Mouse (Mus musculus) hindbrain, postnatal 0 days (tissue): ENCODE results near the gene Zbtb48. TPM values are rescaled to one million over a fixed set of nuclear protein-coding genes. Genes with fewer than 3 reads are reported as not detected.
A peak's percentile ranks its signal among the peaks of the same experiment; 100 is the strongest.

ENCODE experiments used
- ATAC-seq: fragments of 200-750 bp; cut with Nextera tagmentation; 2 replicates; pipeline ENCODE4 v1.8.0; 2017; ENCODE audit warnings: mild to moderate bottlenecking, moderate TSS enrichment, moderate library complexity
- DNase-seq: peaks from one replicate; pipeline ENCODE4 v3.0.0-alpha.2; 2015; ENCODE audit warnings: low spot score
- H3K27ac ChIP-seq: fragments of 300-500 bp; sonication (generic); 2 replicates; pipeline ENCODE4 v1.5.1; 2014; ENCODE audit warnings: mild to moderate bottlenecking
- H3K27me3 ChIP-seq: fragments of 300-500 bp; sonication (generic); 2 replicates; pipeline ENCODE4 v1.6.1; 2014; ENCODE audit warnings: low read length, mixed read lengths; ENCODE audit not compliant: insufficient read depth
- H3K36me3 ChIP-seq: fragments of 300-500 bp; sonication (generic); 2 replicates; pipeline ENCODE4 v1.6.1; 2014; ENCODE audit warnings: low read length, mixed read lengths; ENCODE audit not compliant: insufficient read depth
- H3K4me1 ChIP-seq: fragments of 300-500 bp; sonication (generic); 2 replicates; pipeline ENCODE4 v1.6.1; 2014; ENCODE audit warnings: antibody characterized with exemption, low read length, mixed read lengths; ENCODE audit not compliant: insufficient read depth
- H3K4me2 ChIP-seq: fragments of 300-500 bp; sonication (generic); 2 replicates; pipeline ENCODE4 v1.6.1; 2014; ENCODE audit warnings: low read depth, mild to moderate bottlenecking, low read length, moderate library complexity, mixed read lengths
- H3K4me3 ChIP-seq: fragments of 300-500 bp; sonication (generic); 2 replicates; pipeline ENCODE4 v1.5.1; 2014; ENCODE audit warnings: low read length
- H3K9ac ChIP-seq: fragments of 300-500 bp; sonication (generic); replicated peaks from 2 replicates; pipeline ENCODE4 v1.6.1; 2014; ENCODE audit warnings: mild to moderate bottlenecking, low read length, moderate library complexity, mixed read lengths
- H3K9me3 ChIP-seq: fragments of 300-500 bp; sonication (generic); 2 replicates; pipeline ENCODE4 v1.6.1; 2016; ENCODE audit warnings: low read length, mixed read lengths
- CTCF ChIP-seq: IDR thresholded peaks from 2 replicates; pipeline ENCODE4 v1.5.1; 2016; ENCODE audit warnings: antibody characterized with exemption, control low read depth, low read depth
- WGBS: fragments of 180-500 bp; shearing (Covaris S2); extraction: QIAGEN DNeasy Blood & Tissue Kit; methylation state at CpG from one replicate; pipeline ENCODE4 v1.1.7; 2014; 5-methylcytosine and 5-hydroxymethylcytosine counted together
- polyA plus RNA-seq: library from polyadenylated mRNA; unstranded; fragments of >200 nt; fragmentation: Nextera tagmentation; extraction: Ambion mirVana; gene quantifications from 2 replicates; pipeline ENCODE4 v1.2.1, GENCODE M21; 2015
- total RNA-seq: library from RNA; depleted of rRNA; stranded (reverse); fragments of >200 nt; gene quantifications from 2 replicates; pipeline ENCODE4 v1.2.3, GENCODE M21; 2014; rRNA removed

The Zbtb48 gene
- total and polyA plus RNA-seq, 2 experiments from 2014 or later, result 7.0 to 10.7 TPM

GRCm38 (mm10) chr4:151981363-151981762 is 46.1 kb downstream of the Zbtb48 start:
- peak; percentile 87 for DNase-seq
- Histone ChIP-seq H3K4me1 (no peaks in the 10 kb centered on the region), H3K27me3 (no peaks in the 10 kb centered on the region), H3K9me3 (no peaks in the 10 kb centered on the region), H3K27ac (0 out of 2 replicates have a peak overlapping the region, but pooled peaks have one; percentile 29), H3K36me3 (peaks cover 15% of the 10 kb centered on the region), H3K4me2 (no peak overlapping the region), H3K4me3 (no peak overlapping the region), H3K9ac (no peak overlapping the region)
- TF ChIP-seq CTCF, result peak; percentile 99
- peak; percentile 71 for ATAC-seq
- WGBS, result 11% methylated on average over 5 of the region's 5 CpGs

GRCm38 (mm10) chr4:151980699-151981098 is 46.8 kb downstream of the Zbtb48 start:
- ATAC-seq, result no peak
- Histone ChIP-seq H3K36me3 (peaks cover 15% of the 10 kb centered on the region), H3K9ac (no peak overlapping the region), H3K27me3 (no peaks in the 10 kb centered on the region), H3K9me3 (no peaks in the 10 kb centered on the region), H3K4me2 (no peak overlapping the region), H3K4me1 (no peaks in the 10 kb centered on the region), H3K27ac (no peak overlapping the region), H3K4me3 (no peak overlapping the region)
- TF ChIP-seq CTCF, result peak; percentile 41
- 73% methylated on average over 8 of the region's 8 CpGs for WGBS
- peak; percentile 56 for DNase-seq

- Histone ChIP-seq H3K9me3 (no peaks in the 10 kb centered on the region), H3K27me3 (no peaks in the 10 kb centered on the region), H3K4me3 (no peak overlapping the region), H3K9ac (no peak overlapping the region), H3K36me3 (peaks cover 25% of the 10 kb centered on the region), H3K4me1 (no peaks in the 10 kb centered on the region), H3K4me2 (no peak overlapping the region), H3K27ac (peak overlapping the region; percentile 54)
- TF ChIP-seq CTCF, result peak; percentile 94
- DNase-seq (peak; percentile 92), ATAC-seq (peak; percentile 10; the same call in 1 of the 2 replicates)
- WGBS, result 43% methylated on average over 10 of the region's 10 CpGs
Measured at GRCm38 (mm10) chr4:151977748-151978147, 49.7 kb downstream of the Zbtb48 start.

GRCm38 (mm10) chr4:151975441-151975840 is 52.0 kb downstream of the Zbtb48 start:
- Histone ChIP-seq H3K27me3 (no peaks in the 10 kb centered on the region), H3K27ac (no peak overlapping the region), H3K9me3 (no peaks in the 10 kb centered on the region), H3K4me2 (no peak overlapping the region), H3K4me3 (no peak overlapping the region), H3K9ac (no peak overlapping the region), H3K36me3 (peaks cover 25% of the 10 kb centered on the region), H3K4me1 (no peaks in the 10 kb centered on the region)
- DNase-seq, result peak; percentile 74
- ATAC-seq, result no peak
- TF ChIP-seq CTCF, result peak; percentile 80
- WGBS, result 95% methylated on average over 3 of the region's 3 CpGs

- Histone ChIP-seq H3K27me3 (no peaks in the 10 kb centered on the region), H3K4me1 (no peaks in the 10 kb centered on the region), H3K4me2 (no peak overlapping the region), H3K27ac (no peak overlapping the region), H3K36me3 (peaks cover 20% of the 10 kb centered on the region), H3K4me3 (no peak overlapping the region), H3K9ac (no peak overlapping the region), H3K9me3 (no peaks in the 10 kb centered on the region)
- DNase-seq (peak; percentile 78), ATAC-seq (no peak)
- WGBS, result 60% methylated on average over 10 of the region's 10 CpGs
- TF ChIP-seq CTCF, result peak; percentile 81
Measured at GRCm38 (mm10) chr4:151972221-151972967, 55.1 kb downstream of the Zbtb48 start.

Other genes starting within 250 kb of the Zbtb48 start
- 127 and 179 TPM in 2 replicates for gene Camta1, start 165.8 kb downstream of the Zbtb48 start, total RNA-seq
- 133 and 145 TPM in 2 replicates for gene Camta1, start 165.8 kb downstream of the Zbtb48 start, polyA plus RNA-seq
- gene Dnajc11, start 94.0 kb downstream of the Zbtb48 start, total RNA-seq, result 94.5 and 108 TPM in 2 replicates
- gene Dnajc11, start 94.0 kb downstream of the Zbtb48 start, polyA plus RNA-seq, result 64.1 and 65.6 TPM in 2 replicates
- 12.1 and 14.9 TPM in 2 replicates for gene Thap3, start 38.7 kb downstream of the Zbtb48 start, total RNA-seq
- 42.1 and 47.3 TPM in 2 replicates for gene Thap3, start 38.7 kb downstream of the Zbtb48 start, polyA plus RNA-seq
- 19.9 and 20.8 TPM in 2 replicates for gene Phf13, start 31.4 kb downstream of the Zbtb48 start, total RNA-seq
- 14.6 and 15.0 TPM in 2 replicates for gene Phf13, start 31.4 kb downstream of the Zbtb48 start, polyA plus RNA-seq
- gene Klhl21, start 18.9 kb downstream of the Zbtb48 start, total RNA-seq, result 12.3 and 14.0 TPM in 2 replicates
- 4.5 and 4.8 TPM in 2 replicates for gene Klhl21, start 18.9 kb downstream of the Zbtb48 start, polyA plus RNA-seq
- gene Tas1r1, start 10.9 kb upstream of the Zbtb48 start, total RNA-seq, result 0.42 and 0.93 TPM in 2 replicates
- 1.7 TPM in 2 replicates for gene Tas1r1, start 10.9 kb upstream of the Zbtb48 start, polyA plus RNA-seq
- gene Nol9, start 11.7 kb upstream of the Zbtb48 start, total RNA-seq, result 33.0 and 39.4 TPM in 2 replicates
- 17.1 and 17.9 TPM in 2 replicates for gene Nol9, start 11.7 kb upstream of the Zbtb48 start, polyA plus RNA-seq
- gene Plekhg5, start 44.8 kb upstream of the Zbtb48 start, total RNA-seq, result 20.7 and 21.0 TPM in 2 replicates
- 13.1 and 13.3 TPM in 2 replicates for gene Plekhg5, start 44.8 kb upstream of the Zbtb48 start, polyA plus RNA-seq
- gene Tnfrsf25, start 88.3 kb upstream of the Zbtb48 start, total RNA-seq, result 0.22 and 1.6 TPM in 2 replicates
- 0.48 and 0.62 TPM in 2 replicates for gene Tnfrsf25, start 88.3 kb upstream of the Zbtb48 start, polyA plus RNA-seq
- 0.47 and 1.4 TPM in 2 replicates for gene Espn, start 124.7 kb upstream of the Zbtb48 start, total RNA-seq
- gene Espn, start 124.7 kb upstream of the Zbtb48 start, polyA plus RNA-seq, result 0.71 and 0.79 TPM in 2 replicates
- gene Hes2, start 131.2 kb upstream of the Zbtb48 start, total RNA-seq, result not detected in 2 replicates
- gene Hes2, start 131.2 kb upstream of the Zbtb48 start, polyA plus RNA-seq, result not detected in 2 replicates
- gene Acot7, start 150.5 kb upstream of the Zbtb48 start, total RNA-seq, result 249 and 259 TPM in 2 replicates
- gene Acot7, start 150.5 kb upstream of the Zbtb48 start, polyA plus RNA-seq, result 455 and 488 TPM in 2 replicates
- gene Gpr153, start 246.6 kb upstream of the Zbtb48 start, total RNA-seq, result 167 and 170 TPM in 2 replicates
- gene Gpr153, start 246.6 kb upstream of the Zbtb48 start, polyA plus RNA-seq, result 17.1 and 19.0 TPM in 2 replicates